Mouse (Mus musculus) spleen, postnatal 4 days (tissue): ENCODE measurements around the gene Slc22a13.

Experiments
- DNase-seq, 2 experiments: peaks; one replicate each; pipeline ENCODE4 v3.0.0; 2022; ENCODE audit warnings: low spot score in 2 of 2

Gene Slc22a13

GRCm38 (mm10) chr9:119199151-119199861 is 9.6 kb downstream of the Slc22a13 start:
- no peak for DNase-seq

DNA sequence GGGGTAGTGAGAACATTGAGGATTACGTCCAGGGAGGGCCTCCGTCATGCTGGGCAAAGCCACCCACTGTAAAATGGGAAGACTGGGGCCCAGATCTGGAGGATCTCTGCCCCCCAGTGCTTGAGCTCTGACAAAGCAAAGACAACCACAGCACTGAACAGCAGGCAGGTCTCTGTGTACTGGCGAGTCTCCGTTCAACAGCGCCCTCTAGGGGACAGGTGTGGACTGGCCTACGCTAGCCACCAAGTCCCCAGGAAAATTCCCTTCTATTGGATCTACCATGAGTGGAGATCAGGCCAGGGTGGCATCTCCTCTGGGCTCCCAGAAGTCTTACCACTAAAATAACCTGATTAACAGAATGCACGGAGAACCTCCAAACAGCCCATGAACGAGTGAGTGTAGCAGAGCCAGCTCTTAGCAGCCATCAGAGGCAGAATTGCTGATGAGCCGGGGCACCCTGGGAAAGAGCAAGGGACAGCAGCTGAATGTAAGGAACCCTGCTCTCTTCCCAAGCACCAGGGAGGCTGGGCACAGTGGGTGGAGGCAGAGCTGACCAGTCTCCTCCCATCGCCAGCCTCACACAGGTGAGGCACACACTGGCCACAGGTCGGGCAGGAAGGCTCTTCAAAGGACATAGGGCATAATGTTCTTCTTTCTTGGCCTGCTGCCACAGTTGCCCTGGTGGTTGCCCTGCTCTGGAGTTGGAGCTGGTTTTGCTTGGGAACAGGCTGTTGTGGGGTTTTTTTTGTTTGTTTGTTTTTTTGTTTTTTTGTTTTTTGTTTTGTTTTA is 16.5 kb downstream of the Slc22a13 start:
- peak; percentile 17 to 67 for DNase-seq

DNA sequence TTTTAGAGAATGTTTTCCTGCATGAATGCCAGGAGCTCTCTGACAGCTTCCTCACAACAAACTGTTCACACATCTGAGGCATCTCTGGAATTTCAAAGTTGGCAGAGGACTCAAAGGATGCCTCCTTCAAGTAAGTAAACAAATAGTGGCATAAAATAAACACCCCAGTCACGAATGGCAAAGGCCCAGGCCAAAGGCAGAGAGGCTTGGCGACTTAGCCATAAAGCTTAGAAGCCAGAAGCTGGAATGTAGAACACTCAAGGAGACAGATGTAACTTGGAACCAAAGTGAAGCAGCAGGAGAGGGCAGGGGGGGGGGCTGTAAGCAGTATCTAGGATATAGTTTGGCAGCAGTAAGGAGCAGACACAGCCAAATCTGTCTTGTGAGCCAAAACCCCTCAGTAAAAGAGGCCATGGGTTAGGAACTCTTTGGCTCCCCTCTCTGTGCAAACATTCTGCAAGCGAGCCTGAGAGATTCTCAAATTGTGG is 27.6 kb downstream of the Slc22a13 start:
- DNase-seq, result no peak

DNA sequence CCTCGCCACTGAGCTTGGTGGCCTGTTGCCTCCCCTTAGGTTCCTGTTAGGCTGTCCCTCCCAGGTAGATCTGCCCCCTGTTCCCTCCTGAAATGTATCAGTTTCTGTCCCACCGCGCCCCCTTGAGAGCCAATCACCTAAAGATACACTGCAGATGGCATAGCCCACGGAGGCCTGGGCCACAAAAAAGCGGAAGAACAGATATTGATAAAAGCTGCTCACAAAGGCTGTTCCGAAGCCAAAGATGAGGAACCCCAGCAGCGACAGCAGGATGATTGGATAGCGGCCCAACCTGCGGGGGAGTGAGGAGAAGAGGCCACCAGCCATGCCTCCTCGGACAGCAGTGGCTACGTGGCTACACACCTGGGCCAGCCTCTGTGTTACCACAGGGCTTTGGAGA is 29.6 kb downstream of the Slc22a13 start:
- DNase-seq, result no peak

- DNase-seq, result no peak
Observed at GRCm38 (mm10) chr9:119167608-119168007, 41.3 kb downstream of the Slc22a13 start.

GRCm38 (mm10) chr9:119165548-119165947 is 43.4 kb downstream of the Slc22a13 start:
- no peak for DNase-seq

DNA sequence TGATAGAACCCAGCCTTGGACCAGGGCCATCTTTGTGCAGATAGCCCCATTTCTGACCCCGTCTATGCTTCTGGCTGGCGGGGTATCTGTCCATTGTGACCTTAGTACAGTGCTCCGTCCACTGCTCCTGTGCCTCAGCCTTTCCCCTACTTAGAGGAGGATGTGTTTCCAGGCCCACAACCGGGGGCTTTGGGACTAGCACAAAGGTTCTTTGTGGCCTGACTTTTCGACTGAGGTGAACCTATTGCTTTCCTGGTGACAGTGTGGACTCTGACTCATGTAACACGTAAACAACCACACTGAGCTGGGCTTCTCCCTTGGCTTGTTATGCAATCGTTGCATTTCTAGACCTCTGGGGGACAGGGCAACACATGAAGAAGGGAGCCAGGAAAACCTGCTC is 44.2 kb downstream of the Slc22a13 start:
- no peak for DNase-seq

GRCm38 (mm10) chr9:119160689-119161088 is 48.2 kb downstream of the Slc22a13 start:
- DNase-seq, result no peak

DNA sequence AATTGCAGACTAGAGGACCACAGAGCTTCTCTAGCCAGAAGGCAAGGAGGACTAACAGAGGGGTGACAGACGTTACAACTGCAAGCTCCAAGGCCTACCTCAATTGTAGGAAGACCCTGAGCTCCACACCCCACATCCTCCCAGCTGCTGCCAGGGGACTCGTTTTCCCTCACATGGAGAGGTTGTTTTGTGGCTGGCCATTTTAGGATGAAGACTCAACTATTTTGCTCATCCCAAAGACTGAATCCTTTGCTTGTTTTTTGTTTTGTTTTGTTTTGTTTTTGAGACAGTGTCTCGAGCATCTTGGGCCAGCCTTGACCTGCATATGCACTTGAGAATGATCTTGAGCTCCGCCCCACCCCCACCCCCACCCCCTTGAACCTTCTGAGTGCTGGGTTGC is 50.0 kb downstream of the Slc22a13 start, which contains the start of gene Gm47289:
TSS of gene Gm47289 (plus strand) at position 301 of the 400 bp plus-strand sequence.
- DNase-seq, result no peak

DNA sequence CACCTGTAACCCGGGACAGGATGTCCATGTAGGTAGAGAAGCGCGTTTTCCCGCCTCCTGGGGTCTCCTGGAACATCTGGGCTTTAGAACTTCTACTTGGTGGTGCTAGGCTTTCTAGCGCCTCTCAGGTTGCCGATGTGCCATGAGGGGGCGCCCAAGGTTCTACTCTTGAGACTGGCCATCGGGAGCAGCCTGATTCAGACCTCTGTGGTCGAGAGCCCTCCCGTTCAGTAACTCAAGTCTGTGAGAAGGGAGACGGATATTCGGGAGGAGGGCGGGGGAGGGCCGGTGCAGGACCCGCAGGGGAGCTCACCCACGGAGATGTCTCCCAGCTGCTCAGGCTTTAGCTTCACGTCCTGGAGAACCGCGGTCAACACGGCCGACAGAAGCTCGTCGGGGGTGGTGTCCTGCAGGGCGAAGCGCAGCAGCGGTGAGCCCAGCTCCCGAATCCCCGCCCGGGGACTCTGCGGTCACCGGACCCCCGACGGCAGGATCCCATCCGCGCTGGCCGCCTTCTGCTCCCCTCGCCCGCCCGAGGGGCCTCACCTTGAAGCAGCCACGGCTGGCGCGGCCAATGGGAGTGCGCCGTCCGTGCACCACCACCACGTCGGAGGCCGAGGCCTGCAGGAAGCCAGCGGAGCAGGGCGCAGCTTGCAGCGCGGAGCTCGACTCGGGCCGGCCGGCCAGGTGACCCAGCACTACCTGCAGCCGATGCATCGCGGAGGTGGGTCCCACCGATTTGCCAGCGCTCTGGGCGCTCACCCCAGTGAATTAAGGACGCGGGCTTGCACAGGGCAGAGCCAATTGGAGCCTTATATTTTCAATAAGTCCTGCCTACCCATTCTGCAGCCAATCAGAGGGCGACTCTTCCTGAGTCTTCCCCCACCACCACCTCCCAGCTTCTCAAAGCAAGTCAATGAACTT is 52.4 kb downstream of the Slc22a13 start, which contains the start of gene Acaa1b:
TSS of gene Acaa1b (minus strand) at position 816 of the 924 bp plus-strand sequence.
- DNase-seq, result peak; percentile 53 to 73

DNA sequence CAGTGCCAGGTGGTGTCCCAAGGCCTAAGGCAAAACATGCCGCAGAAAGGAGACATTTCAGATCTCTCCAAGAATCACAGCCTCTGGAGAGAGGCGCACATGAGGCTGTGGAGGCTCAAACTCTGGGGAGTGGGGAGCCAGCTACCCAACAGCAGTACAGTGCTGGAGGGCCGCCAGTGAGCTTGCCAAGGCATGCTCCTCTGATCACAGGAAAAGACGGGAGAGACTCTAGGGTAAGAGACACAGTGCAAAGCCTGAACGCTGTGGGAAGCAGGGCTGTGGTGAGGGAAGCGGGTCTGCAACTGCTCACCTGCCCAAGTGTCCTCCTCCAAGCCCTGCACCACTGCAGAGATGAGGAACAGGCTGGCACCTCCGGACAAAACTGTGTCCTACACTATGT is 53.1 kb downstream of the Slc22a13 start:
- no peak for DNase-seq

DNA sequence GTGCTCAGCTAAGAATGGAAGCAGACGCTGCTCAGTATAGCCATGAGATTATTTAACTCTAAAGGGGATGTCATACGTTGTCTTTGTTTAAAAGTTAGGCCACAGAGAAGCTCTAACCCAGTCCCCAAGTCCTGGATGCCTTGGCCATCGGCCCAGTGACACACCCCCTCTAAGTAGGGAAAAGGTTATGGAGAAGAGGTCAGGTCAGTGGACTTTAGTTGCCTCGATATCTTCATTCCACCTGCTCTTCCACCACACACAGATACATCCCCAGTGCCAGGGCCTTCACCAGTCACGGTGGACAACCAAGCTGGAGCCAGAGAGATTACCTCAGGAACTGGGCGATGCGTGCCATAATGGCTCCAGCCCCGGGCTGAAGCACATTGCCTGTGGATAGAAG is 53.5 kb downstream of the Slc22a13 start:
- DNase-seq, result no peak

DNA sequence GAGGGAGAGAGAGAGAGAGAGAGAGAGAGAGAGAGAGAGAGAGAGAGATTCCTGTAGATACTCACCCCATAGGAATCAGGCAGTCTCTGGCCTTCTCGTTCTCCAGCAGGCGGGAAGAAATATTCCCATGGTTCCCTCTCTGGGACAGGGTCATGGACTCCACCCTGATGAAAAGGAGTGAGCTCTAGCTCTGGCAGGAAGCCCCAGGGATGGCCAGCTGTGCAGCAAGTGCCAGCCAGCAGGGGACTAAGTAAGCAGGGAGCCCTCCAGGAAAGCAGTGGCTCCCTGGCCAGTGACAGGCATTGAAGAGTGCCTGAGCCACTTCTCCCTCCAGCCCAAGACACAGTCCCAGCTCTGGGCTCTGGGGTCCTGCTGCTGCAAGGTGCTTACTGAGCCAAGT is 57.1 kb downstream of the Slc22a13 start:
- no peak for DNase-seq

DNA sequence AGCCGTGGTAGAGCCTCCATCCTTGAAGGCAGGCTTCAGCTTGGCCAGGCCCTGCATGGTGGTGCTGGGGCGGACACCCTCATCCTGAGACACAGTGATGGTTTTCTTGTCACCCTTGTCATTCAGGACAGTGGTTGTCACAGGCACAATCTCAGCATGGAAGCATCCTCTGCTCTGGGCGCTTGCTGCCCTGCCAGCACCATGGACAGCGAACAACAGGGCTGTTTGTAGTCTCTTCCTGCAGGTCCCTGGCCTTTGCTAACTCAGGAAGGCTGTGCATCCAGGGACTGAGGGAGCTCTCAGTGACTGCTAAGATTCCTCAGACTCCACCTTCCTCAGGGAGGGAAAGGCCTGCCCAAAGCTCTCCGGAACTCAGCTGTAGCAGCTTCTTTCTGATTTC is 59.3 kb downstream of the Slc22a13 start:
- DNase-seq, result no peak

- DNase-seq, result no peak
Observed at GRCm38 (mm10) chr9:119146098-119146770, 62.7 kb downstream of the Slc22a13 start.

- no peak for DNase-seq
Observed at GRCm38 (mm10) chr9:119145638-119146037, 63.3 kb downstream of the Slc22a13 start.

GRCm38 (mm10) chr9:119145137-119145536 is 63.8 kb downstream of the Slc22a13 start:
- DNase-seq, result no peak

DNA sequence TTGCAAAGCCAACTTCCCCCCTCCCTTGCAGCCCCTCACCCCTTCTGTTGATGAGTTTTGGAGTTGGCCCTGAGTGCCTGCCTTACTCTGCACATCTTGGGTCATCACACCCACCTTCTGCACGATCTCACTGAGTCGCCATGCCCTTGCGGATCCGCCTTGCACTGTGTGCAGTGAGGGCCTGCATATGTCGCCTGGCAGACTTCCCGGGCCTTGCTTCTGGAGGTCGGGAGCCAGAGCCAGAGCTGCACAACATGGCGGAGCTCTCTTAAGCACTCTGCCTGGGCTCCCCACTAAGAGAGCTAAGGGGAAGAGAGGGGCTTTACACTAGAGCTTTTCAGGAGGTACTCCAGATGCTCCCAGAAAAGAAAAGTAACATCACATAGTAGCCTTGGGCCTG is 64.2 kb downstream of the Slc22a13 start:
- no peak for DNase-seq

GRCm38 (mm10) chr9:119143372-119143771 is 65.5 kb downstream of the Slc22a13 start:
- no peak for DNase-seq
